Mouse (Mus musculus) lung, postnatal 0 days (tissue): Measurements from ENCODE around the gene Trank1. TPM values are rescaled to one million over a fixed set of nuclear protein-coding genes. Genes with fewer than 3 reads are reported as not detected.

ENCODE experiments used
- ATAC-seq: fragments of 200-750 bp; cut with Nextera tagmentation; 2 replicates; pipeline ENCODE4 v1.8.0; 2017; ENCODE audit warnings: moderate library complexity
- DNase-seq: peaks from one replicate; pipeline ENCODE4 v3.0.0-alpha.2; 2016; ENCODE audit warnings: low spot score
- H3K27ac ChIP-seq: fragments of 300-500 bp; sonication (generic); 2 replicates; pipeline ENCODE4 v1.5.1; 2014; ENCODE audit warnings: antibody characterized with exemption, mild to moderate bottlenecking, low read length, mixed read lengths
- H3K27me3 ChIP-seq: fragments of 300-500 bp; sonication (generic); replicated peaks from 2 replicates; pipeline ENCODE4 v1.6.1; 2014; ENCODE audit warnings: low read length, mixed read lengths; ENCODE audit not compliant: insufficient read depth
- H3K36me3 ChIP-seq: fragments of 300-500 bp; sonication (generic); 2 replicates; pipeline ENCODE4 v1.6.1; 2014; ENCODE audit warnings: low read length, mixed read lengths; ENCODE audit not compliant: insufficient read depth
- H3K4me1 ChIP-seq: fragments of 300-500 bp; sonication (generic); 2 replicates; pipeline ENCODE4 v1.6.1; 2014; ENCODE audit warnings: antibody characterized with exemption, low read depth, low read length, mixed read lengths; ENCODE audit not compliant: insufficient read depth
- H3K4me2 ChIP-seq: fragments of 300-500 bp; sonication (generic); replicated peaks from 2 replicates; pipeline ENCODE4 v1.6.1; 2014; ENCODE audit warnings: low read depth, mild to moderate bottlenecking, low read length, moderate library complexity, mixed read lengths
- H3K4me3 ChIP-seq: fragments of 300-500 bp; sonication (generic); 2 replicates; pipeline ENCODE4 v1.5.1; 2014; ENCODE audit warnings: low read depth, low read length
- H3K9ac ChIP-seq: fragments of 300-500 bp; sonication (generic); replicated peaks from 2 replicates; pipeline ENCODE4 v1.6.1; 2014; ENCODE audit warnings: low read depth, mild to moderate bottlenecking
- H3K9me3 ChIP-seq: fragments of 300-500 bp; sonication (generic); 2 replicates; pipeline ENCODE4 v1.6.1; 2016; ENCODE audit warnings: low read length, mixed read lengths
- CTCF ChIP-seq: IDR thresholded peaks from 2 replicates; pipeline ENCODE4 v1.5.1; 2016; ENCODE audit warnings: antibody characterized with exemption, mild to moderate bottlenecking
- EP300 ChIP-seq: IDR thresholded peaks from 2 replicates; pipeline ENCODE4 v1.6.1; 2016; ENCODE audit warnings: antibody characterized with exemption, mild to moderate bottlenecking, control low read depth
- WGBS: fragments of 180-500 bp; shearing (Covaris S2); extraction: QIAGEN DNeasy Blood & Tissue Kit; methylation state at CpG from one replicate; pipeline ENCODE4 v1.1.7; 2014; 5-methylcytosine and 5-hydroxymethylcytosine counted together
- polyA plus RNA-seq: library from polyadenylated mRNA; unstranded; fragments of >200 nt; fragmentation: Nextera tagmentation; extraction: Ambion mirVana; gene quantifications from 2 replicates; pipeline ENCODE4 v1.2.1, GENCODE M21; 2015

Gene Trank1
- polyA plus RNA-seq, 1 experiment from 2014 or later = 0.08 TPM

DNA sequence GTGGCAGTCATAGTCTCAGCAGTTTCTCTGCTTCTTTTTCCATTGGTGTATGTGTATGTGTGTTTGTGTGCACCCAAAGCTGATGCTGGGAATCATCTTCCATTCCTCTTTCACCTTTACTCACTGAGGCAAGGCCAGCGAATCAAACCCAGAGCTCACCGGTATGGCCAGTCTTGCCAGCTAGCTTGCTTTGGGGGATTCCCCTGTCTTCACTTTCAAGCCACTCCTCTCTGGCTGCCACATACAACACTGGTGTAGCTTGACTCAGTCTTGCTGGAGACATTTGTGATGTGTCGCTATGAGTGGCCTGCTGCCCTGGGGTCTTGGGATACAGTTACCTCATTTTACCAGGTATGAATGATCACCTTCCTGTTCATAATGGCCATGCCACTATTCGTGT, 76.0 kb downstream of the Trank1 start:
- H3K36me3 ChIP-seq = no peaks in the 10 kb centered on the region
- H3K27ac ChIP-seq = no peak overlapping the region
- TF ChIP-seq CTCF = no peak
- TF ChIP-seq EP300 = no peak
- H3K4me3 ChIP-seq = no peak overlapping the region
- no peaks in the 10 kb centered on the region for H3K4me1 ChIP-seq
- no peaks in the 10 kb centered on the region for H3K27me3 ChIP-seq
- H3K9ac ChIP-seq = no peak overlapping the region
- peak; percentile 23 for DNase-seq
- H3K4me2 ChIP-seq = no peak overlapping the region
- WGBS = 80% methylated on average over 4 of the region's 4 CpGs
- H3K9me3 ChIP-seq = no peaks in the 10 kb centered on the region
- ATAC-seq = no peak

GRCm38 (mm10) chr9:111390016-111390415, 78.5 kb downstream of the Trank1 start:
- H3K36me3 ChIP-seq = no peaks in the 10 kb centered on the region
- ATAC-seq = no peak
- TF ChIP-seq CTCF (no peak), EP300 (no peak)
- no peak overlapping the region for H3K4me3 ChIP-seq
- H3K4me1 ChIP-seq = no peaks in the 10 kb centered on the region
- H3K9me3 ChIP-seq = no peaks in the 10 kb centered on the region
- WGBS = 60% methylated on average over 9 of the region's 9 CpGs
- DNase-seq = peak; percentile 59
- H3K9ac ChIP-seq = no peak overlapping the region
- no peak overlapping the region for H3K27ac ChIP-seq
- H3K4me2 ChIP-seq = no peak overlapping the region
- no peaks in the 10 kb centered on the region for H3K27me3 ChIP-seq

DNA sequence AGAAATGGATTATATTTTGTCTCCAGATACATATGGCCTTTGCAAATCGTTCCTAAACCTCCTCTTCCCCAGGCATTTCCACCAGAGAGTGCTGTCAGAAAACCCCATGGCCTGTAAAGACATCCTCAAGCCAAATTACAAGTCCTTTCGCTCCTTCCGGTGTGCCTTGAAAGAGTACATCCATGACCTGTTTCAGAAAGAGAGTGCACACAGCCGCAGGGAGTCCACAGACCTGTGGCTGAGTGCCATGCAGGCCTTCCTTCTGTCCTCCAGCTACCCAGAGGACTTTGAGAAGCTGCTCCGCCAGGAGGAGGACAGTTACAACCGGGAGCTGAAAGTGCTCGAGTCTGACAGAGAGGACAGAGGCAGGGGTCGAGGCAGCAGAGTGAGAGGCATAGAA, 79.5 kb downstream of the Trank1 start:
- no peaks in the 10 kb centered on the region for H3K4me1 ChIP-seq
- no peak overlapping the region for H3K27ac ChIP-seq
- H3K4me2 ChIP-seq = no peak overlapping the region
- 78% methylated on average over 8 of the region's 8 CpGs for WGBS
- TF ChIP-seq CTCF (no peak), EP300 (no peak)
- no peak overlapping the region for H3K4me3 ChIP-seq
- no peak for DNase-seq
- no peak for ATAC-seq
- no peak overlapping the region for H3K9ac ChIP-seq
- H3K27me3 ChIP-seq = no peaks in the 10 kb centered on the region
- H3K9me3 ChIP-seq = no peaks in the 10 kb centered on the region
- no peaks in the 10 kb centered on the region for H3K36me3 ChIP-seq

GRCm38 (mm10) chr9:111391926-111392442, 80.4 kb downstream of the Trank1 start:
- H3K9ac ChIP-seq = no peak overlapping the region
- H3K4me2 ChIP-seq = no peak overlapping the region
- no peaks in the 10 kb centered on the region for H3K9me3 ChIP-seq
- H3K27me3 ChIP-seq = no peaks in the 10 kb centered on the region
- TF ChIP-seq EP300 (no peak), CTCF (no peak)
- ATAC-seq = no peak
- H3K4me1 ChIP-seq = no peaks in the 10 kb centered on the region
- H3K27ac ChIP-seq = no peak overlapping the region
- no peaks in the 10 kb centered on the region for H3K36me3 ChIP-seq
- WGBS = 83% methylated on average over 18 of the region's 18 CpGs
- no peak for DNase-seq
- no peak overlapping the region for H3K4me3 ChIP-seq

DNA sequence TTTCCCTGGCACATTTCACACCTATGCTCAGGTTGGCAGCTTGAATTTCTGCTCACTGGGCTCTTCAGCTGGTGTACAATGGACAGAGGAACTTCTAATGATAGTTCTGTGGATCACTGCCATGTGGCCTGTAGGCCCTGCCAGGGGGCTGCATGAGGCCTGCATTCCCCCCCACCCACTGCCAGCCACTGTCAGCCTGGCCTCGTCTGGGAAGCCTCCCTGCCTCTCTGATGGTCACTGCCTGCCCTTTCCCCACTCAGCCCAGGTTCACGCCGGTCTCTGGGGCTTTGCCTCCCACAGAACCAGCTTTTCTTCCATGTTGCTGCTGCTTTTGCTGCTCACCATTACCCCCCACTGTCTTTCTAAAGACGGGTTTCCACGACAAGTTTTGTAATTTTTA, 83.7 kb downstream of the Trank1 start:
- 72% methylated on average over 5 of the region's 5 CpGs for WGBS
- no peak for ATAC-seq

DNA sequence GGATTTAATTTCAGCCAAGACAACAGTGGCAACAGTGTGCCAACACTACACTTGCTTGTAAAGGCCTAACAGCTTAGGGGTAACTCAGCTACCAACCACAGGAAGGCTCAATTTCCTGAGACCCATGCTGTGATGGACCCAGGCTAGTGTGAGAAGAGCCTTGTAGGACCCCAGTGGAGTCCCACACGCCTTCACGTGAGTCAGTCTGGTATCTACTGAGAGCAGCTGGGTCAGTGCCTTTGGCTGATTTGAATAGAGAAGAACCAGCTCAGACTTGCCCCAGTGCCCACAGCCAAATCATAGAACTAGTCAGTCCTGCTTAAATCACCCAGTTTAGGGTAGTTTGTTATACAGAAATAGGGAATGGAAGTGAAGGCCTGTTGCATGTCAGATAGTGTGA, 86.5 kb downstream of the Trank1 start:
- 93% methylated on average over 2 of the region's 2 CpGs for WGBS
- Histone ChIP-seq H3K27ac (no peak overlapping the region), H3K4me3 (no peak overlapping the region), H3K4me1 (no peaks in the 10 kb centered on the region), H3K9me3 (no peaks in the 10 kb centered on the region), H3K27me3 (no peaks in the 10 kb centered on the region), H3K36me3 (no peaks in the 10 kb centered on the region), H3K4me2 (no peak overlapping the region), H3K9ac (no peak overlapping the region)
- ATAC-seq = no peak
- DNase-seq = no peak
- TF ChIP-seq EP300 (no peak), CTCF (no peak)

More for the DNA sequence above, 83.7 kb downstream of the Trank1 start:
- H3K27me3 ChIP-seq = no peaks in the 10 kb centered on the region
- TF ChIP-seq CTCF = no peak
- no peak for TF ChIP-seq EP300
- DNase-seq = no peak
- no peak overlapping the region for H3K4me3 ChIP-seq
- H3K36me3 ChIP-seq = no peaks in the 10 kb centered on the region
- no peak overlapping the region for H3K27ac ChIP-seq
- no peak overlapping the region for H3K4me2 ChIP-seq
- H3K9ac ChIP-seq = no peak overlapping the region
- no peaks in the 10 kb centered on the region for H3K9me3 ChIP-seq
- no peaks in the 10 kb centered on the region for H3K4me1 ChIP-seq

GRCm38 (mm10) chr9:111400089-111400488, 88.5 kb downstream of the Trank1 start:
- DNase-seq (no peak), ATAC-seq (no peak)
- TF ChIP-seq CTCF (no peak), EP300 (no peak)
- no peak overlapping the region for H3K27ac ChIP-seq
- 75% methylated on average over 4 of the region's 4 CpGs for WGBS
- H3K9ac ChIP-seq = no peak overlapping the region
- H3K9me3 ChIP-seq = no peaks in the 10 kb centered on the region
- no peaks in the 10 kb centered on the region for H3K36me3 ChIP-seq
- H3K4me3 ChIP-seq = no peak overlapping the region
- no peak overlapping the region for H3K4me2 ChIP-seq
- H3K27me3 ChIP-seq = no peaks in the 10 kb centered on the region
- H3K4me1 ChIP-seq = no peaks in the 10 kb centered on the region
